Mouse (Mus musculus) limb, embryonic 14.5 days (tissue): ENCODE results near the gene Traf6. TPM values are rescaled to one million over a fixed set of nuclear protein-coding genes. Genes with fewer than 3 reads are reported as not detected.

Experiments used
- ATAC-seq: fragments of 200-750 bp; cut with Nextera tagmentation; 2 replicates; pipeline ENCODE4 v1.8.0; 2017; ENCODE audit warnings: low read depth, moderate number of reproducible peaks, moderate TSS enrichment; ENCODE audit not compliant: low FRiP score
- DNase-seq: peaks from one replicate; pipeline ENCODE4 v3.0.0-alpha.2; 2015; ENCODE audit warnings: low spot score
- H3K27ac ChIP-seq: fragments of 300-500 bp; sonication (generic); replicated peaks from 2 replicates; pipeline ENCODE4 v1.5.1; 2014; ENCODE audit warnings: low read depth, mild to moderate bottlenecking, low read length, moderate library complexity, mixed read lengths
- H3K27me3 ChIP-seq: fragments of 300-500 bp; sonication (generic); 2 replicates; pipeline ENCODE4 v1.6.1; 2014; ENCODE audit warnings: low read length, mixed read lengths; ENCODE audit not compliant: control insufficient read depth, insufficient read depth
- H3K36me3 ChIP-seq: fragments of 300-500 bp; sonication (generic); 2 replicates; pipeline ENCODE4 v1.6.1; 2014; ENCODE audit warnings: mild to moderate bottlenecking, low read length, moderate library complexity, mixed read lengths; ENCODE audit not compliant: control insufficient read depth, insufficient read depth
- H3K4me1 ChIP-seq: fragments of 300-500 bp; sonication (generic); 2 replicates; pipeline ENCODE4 v1.6.1; 2014; ENCODE audit warnings: antibody characterized with exemption, low read length, mixed read lengths; ENCODE audit not compliant: control insufficient read depth, insufficient read depth
- H3K4me2 ChIP-seq: fragments of 300-500 bp; sonication (generic); replicated peaks from 2 replicates; pipeline ENCODE4 v1.6.1; 2014; ENCODE audit warnings: low read depth, mild to moderate bottlenecking, low read length, moderate library complexity; ENCODE audit not compliant: severe bottlenecking
- H3K4me3 ChIP-seq: fragments of 300-500 bp; sonication (generic); replicated peaks from 2 replicates; pipeline ENCODE4 v1.5.1; 2014; ENCODE audit warnings: low read length
- H3K9ac ChIP-seq: fragments of 300-500 bp; sonication (generic); 2 replicates; pipeline ENCODE4 v1.6.1; 2014; ENCODE audit warnings: mild to moderate bottlenecking, low read depth, low read length, moderate library complexity; ENCODE audit not compliant: severe bottlenecking
- H3K9me3 ChIP-seq: fragments of 300-500 bp; sonication (generic); 2 replicates; pipeline ENCODE4 v1.6.1; 2016; ENCODE audit warnings: low read length; ENCODE audit not compliant: control insufficient read depth
- POLR2A ChIP-seq: fragments of 200-500 bp; IDR thresholded peaks from 2 replicates; pipeline ENCODE4 v1.8.0; 2012; ENCODE audit warnings: inconsistent platforms, mild to moderate bottlenecking, moderate library complexity, borderline replicate concordance; ENCODE audit not compliant: insufficient read depth, insufficient read length; ENCODE audit errors: extremely low read depth
- WGBS: fragments of 180-500 bp; shearing (Covaris S2); extraction: QIAGEN DNeasy Blood & Tissue Kit; methylation state at CpG from one replicate; pipeline ENCODE4 v1.1.7; 2014; 5-methylcytosine and 5-hydroxymethylcytosine counted together
- polyA plus RNA-seq, 2 experiments: library from polyadenylated mRNA; depleted of rRNA in 1 of 2; stranded (reverse) in 1 of 2; unstranded in 1 of 2; fragments of >200 nt; fragmentation: Nextera tagmentation in 1 of 2; extraction: Ambion mirVana in 1 of 2; gene quantifications; 2 replicates each; pipeline versions ENCODE4 v1.2.1 to v1.2.3; 2012 to 2014

Traf6 gene
- polyA plus RNA-seq (2012; rRNA removed) (13.2 and 14.6 TPM in 2 replicates), polyA plus RNA-seq (2014; fragmentation: Nextera tagmentation; extraction: Ambion mirVana) (12.8 and 13.8 TPM in 2 replicates)

DNA sequence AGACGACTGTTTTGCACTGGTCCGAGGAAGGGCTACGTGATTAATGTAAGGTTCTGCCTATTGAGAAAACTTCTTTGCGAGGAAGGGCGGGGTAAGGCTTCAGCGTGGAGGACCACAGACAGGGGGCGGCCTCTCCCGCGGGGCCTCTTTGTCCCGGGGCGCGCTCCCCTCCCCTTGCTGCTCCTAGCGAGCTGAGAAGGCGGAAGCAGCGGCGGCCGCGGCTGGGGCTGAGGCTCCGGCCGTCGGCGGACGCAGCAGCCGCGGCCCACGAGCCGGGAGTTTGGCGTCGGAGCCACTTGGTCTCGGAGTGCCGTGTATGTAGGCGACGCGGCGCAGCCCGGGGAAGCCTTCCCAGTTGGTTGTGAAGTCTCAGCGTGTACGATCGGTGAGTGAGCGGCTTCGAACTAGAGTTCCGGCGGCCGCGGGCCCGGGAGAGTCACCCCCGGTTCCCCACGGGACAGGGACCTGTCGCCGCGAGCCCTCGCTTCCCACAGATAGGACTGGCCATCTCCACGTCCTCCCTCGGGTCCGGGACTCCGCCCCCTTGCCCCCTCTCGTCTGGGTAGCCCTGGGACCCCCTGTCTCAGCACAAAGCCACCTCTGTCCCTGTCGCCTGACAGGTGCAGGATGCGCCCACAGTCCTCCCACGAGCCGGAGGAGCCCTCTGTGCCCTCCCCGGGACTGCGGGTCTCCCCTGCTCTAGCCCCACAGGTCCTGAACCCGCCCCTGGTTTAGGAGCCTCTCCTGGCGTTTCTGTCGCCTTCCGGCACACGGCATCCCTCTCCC is at the start of gene Traf6:
Gene Traf6 (plus strand): TSS at position 194 of the 786 bp plus-strand sequence.
- H3K4me1 ChIP-seq: peaks cover 6% of the 10 kb centered on the region
- WGBS: 2% methylated on average over 47 of the region's 68 CpGs
- DNase-seq (peak; percentile 87), ATAC-seq (peak; percentile 93)
- peak within 1 kb of the TSS; percentile 83 for H3K4me2 ChIP-seq
- peak; percentile 86; the same call in 1 of the 2 replicates for TF ChIP-seq POLR2A
- no peaks in the 10 kb centered on the region for H3K36me3 ChIP-seq
- 0 out of 2 replicates have a peak within 1 kb of the TSS, but pooled peaks have one; percentile 14 for H3K27ac ChIP-seq
- H3K9me3 ChIP-seq: no peaks in the 10 kb centered on the region
- peak within 1 kb of the TSS; percentile 94 for H3K4me3 ChIP-seq
- peak within 1 kb of the TSS; percentile 85 for H3K9ac ChIP-seq
- no peaks in the 10 kb centered on the region for H3K27me3 ChIP-seq

GRCm38 (mm10) chr2:101638979-101639839 is 39.0 kb upstream of the Traf6 start:
- Histone ChIP-seq H3K27ac (no peak overlapping the region), H3K4me1 (peaks cover 8% of the 10 kb centered on the region; the same call in 1 of the 2 replicates), H3K4me3 (no peak overlapping the region), H3K27me3 (no peaks in the 10 kb centered on the region), H3K9ac (no peak overlapping the region), H3K4me2 (no peak overlapping the region), H3K9me3 (no peaks in the 10 kb centered on the region), H3K36me3 (no peaks in the 10 kb centered on the region)
- no peak for TF ChIP-seq POLR2A
- no peak for DNase-seq
- ATAC-seq: no peak
- 28% methylated on average over 7 of the region's 7 CpGs for WGBS

DNA sequence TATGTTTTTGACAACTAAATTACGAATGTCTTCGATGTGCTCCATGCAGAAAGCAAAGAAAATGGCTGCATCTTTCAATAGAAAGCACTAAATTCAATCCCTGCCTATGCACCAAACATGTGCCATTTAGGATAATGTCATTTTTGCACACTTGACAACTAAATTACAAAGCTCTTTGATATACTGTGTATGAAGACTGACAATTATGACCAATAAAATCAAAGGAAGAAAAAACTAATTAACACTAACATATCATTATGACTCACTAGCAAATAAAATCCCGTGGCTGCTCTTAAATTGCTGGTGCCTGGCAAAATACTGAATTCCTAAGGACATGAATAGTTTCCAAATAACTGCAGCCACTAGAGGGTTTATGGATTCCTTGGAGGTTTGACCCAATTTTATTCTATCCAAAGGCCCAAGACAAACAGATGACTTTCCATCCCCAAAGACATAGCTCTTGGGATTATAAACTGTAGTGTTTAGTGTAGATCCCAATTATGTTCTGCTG is 38.3 kb upstream of the Traf6 start:
- Histone ChIP-seq H3K27me3 (no peaks in the 10 kb centered on the region), H3K36me3 (no peaks in the 10 kb centered on the region), H3K4me2 (no peak overlapping the region), H3K27ac (no peak overlapping the region), H3K4me1 (peaks cover 8% of the 10 kb centered on the region; the same call in 1 of the 2 replicates), H3K9ac (no peak overlapping the region), H3K9me3 (no peaks in the 10 kb centered on the region), H3K4me3 (no peak overlapping the region)
- TF ChIP-seq POLR2A: no peak
- ATAC-seq (no peak), DNase-seq (no peak)
- 54% methylated on average over 3 of the region's 3 CpGs for WGBS

- 89% methylated on average over 1 of the region's 1 CpGs for WGBS
- no peak for TF ChIP-seq POLR2A
- Histone ChIP-seq H3K36me3 (no peaks in the 10 kb centered on the region), H3K9me3 (no peaks in the 10 kb centered on the region), H3K4me3 (no peak overlapping the region), H3K27me3 (no peaks in the 10 kb centered on the region), H3K4me2 (no peak overlapping the region), H3K27ac (no peak overlapping the region), H3K9ac (no peak overlapping the region), H3K4me1 (0 out of 2 replicates have a peak, but pooled peaks cover 4% of the 10 kb centered on the region)
- ATAC-seq (no peak), DNase-seq (no peak)
Observed at GRCm38 (mm10) chr2:101645841-101646240, 32.4 kb upstream of the Traf6 start.

DNA sequence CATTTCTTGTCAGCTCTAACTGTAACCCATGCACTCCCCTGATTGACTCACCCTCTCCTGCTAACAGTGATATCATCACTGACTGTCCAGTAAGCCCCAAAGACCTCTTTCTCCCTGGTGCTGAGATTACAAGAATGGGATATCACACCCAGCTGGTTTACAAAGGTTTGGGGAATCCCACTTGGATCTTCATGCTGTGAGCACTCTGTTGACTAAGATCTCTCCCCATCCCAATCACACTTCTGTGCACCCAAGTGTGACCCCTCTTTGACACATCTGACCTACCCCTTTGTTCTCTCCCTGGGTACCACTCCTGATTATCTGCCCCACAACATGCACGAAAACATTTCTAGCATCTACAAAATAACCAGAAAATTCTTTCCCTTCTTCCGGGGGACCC is 29.9 kb upstream of the Traf6 start:
- no peaks in the 10 kb centered on the region for H3K27me3 ChIP-seq
- no peak overlapping the region for H3K4me2 ChIP-seq
- ATAC-seq: no peak
- no peak overlapping the region for H3K4me3 ChIP-seq
- no peak overlapping the region for H3K9ac ChIP-seq
- DNase-seq: no peak
- TF ChIP-seq POLR2A: no peak
- H3K9me3 ChIP-seq: no peaks in the 10 kb centered on the region
- WGBS: 63% methylated on average over 2 of the region's 2 CpGs
- no peaks in the 10 kb centered on the region for H3K36me3 ChIP-seq
- H3K4me1 ChIP-seq: peaks cover 7% of the 10 kb centered on the region; the same call in 1 of the 2 replicates
- H3K27ac ChIP-seq: no peak overlapping the region
